Mouse (Mus musculus) embryonic facial prominence, embryonic 14.5 days (tissue): ENCODE data around the gene Man1a2. TPM values are rescaled to one million over a fixed set of nuclear protein-coding genes. Genes with fewer than 3 reads are reported as not detected.

ENCODE experiments used
- ATAC-seq: fragments of 200-750 bp; cut with Nextera tagmentation; 2 replicates; pipeline ENCODE4 v1.8.0; 2017; ENCODE audit warnings: low read depth, moderate number of reproducible peaks, moderate TSS enrichment
- DNase-seq: peaks from one replicate; pipeline ENCODE4 v3.0.0-alpha.2; 2015; ENCODE audit warnings: low spot score
- H3K27ac ChIP-seq: fragments of 300-500 bp; sonication (generic); replicated peaks from 2 replicates; pipeline ENCODE4 v1.5.1; 2014; ENCODE audit warnings: low read depth, mild to moderate bottlenecking, low read length, moderate library complexity
- H3K27me3 ChIP-seq: fragments of 300-500 bp; sonication (generic); replicated peaks from 2 replicates; pipeline ENCODE4 v1.6.1; 2014; ENCODE audit warnings: low read length; ENCODE audit not compliant: control insufficient read depth, insufficient read depth
- H3K36me3 ChIP-seq: fragments of 300-500 bp; sonication (generic); 2 replicates; pipeline ENCODE4 v1.6.1; 2014; ENCODE audit warnings: low read length, mixed read lengths; ENCODE audit not compliant: control insufficient read depth, insufficient read depth
- H3K4me1 ChIP-seq: fragments of 300-500 bp; sonication (generic); 2 replicates; pipeline ENCODE4 v1.6.1; 2014; ENCODE audit warnings: antibody characterized with exemption, low read length; ENCODE audit not compliant: control insufficient read depth, insufficient read depth
- H3K4me2 ChIP-seq: fragments of 300-500 bp; sonication (generic); 2 replicates; pipeline ENCODE4 v1.6.1; 2014; ENCODE audit warnings: low read depth, mild to moderate bottlenecking, low read length, moderate library complexity, mixed read lengths
- H3K4me3 ChIP-seq: fragments of 300-500 bp; sonication (generic); 2 replicates; pipeline ENCODE4 v1.5.1; 2014; ENCODE audit warnings: low read depth, mild to moderate bottlenecking, low read length
- H3K9ac ChIP-seq: fragments of 300-500 bp; sonication (generic); 2 replicates; pipeline ENCODE4 v1.6.1; 2014; ENCODE audit warnings: low read depth, mild to moderate bottlenecking, low read length, moderate library complexity, mixed read lengths
- H3K9me3 ChIP-seq: fragments of 300-500 bp; sonication (generic); 2 replicates; pipeline ENCODE4 v1.6.1; 2016; ENCODE audit warnings: low read length; ENCODE audit not compliant: control insufficient read depth
- WGBS: fragments of 180-500 bp; shearing (Covaris S2); extraction: QIAGEN DNeasy Blood & Tissue Kit; methylation state at CpG from one replicate; pipeline ENCODE4 v1.1.7; 2014; 5-methylcytosine and 5-hydroxymethylcytosine counted together
- polyA plus RNA-seq: library from polyadenylated mRNA; unstranded; fragments of >200 nt; fragmentation: Nextera tagmentation; extraction: Ambion mirVana; gene quantifications from 2 replicates; pipeline ENCODE4 v1.2.1, GENCODE M21; 2014

The Man1a2 gene
- polyA plus RNA-seq, 1 experiment from 2014 or later: 89.7 TPM

- 70% methylated on average over 4 of the region's 4 CpGs for WGBS
- no peak overlapping the region for H3K4me2 ChIP-seq
- no peak overlapping the region for H3K9ac ChIP-seq
- no peaks in the 10 kb centered on the region for H3K9me3 ChIP-seq
- no peak for ATAC-seq
- no peak for DNase-seq
- no peaks in the 10 kb centered on the region for H3K36me3 ChIP-seq
- peaks cover 15% of the 10 kb centered on the region for H3K4me1 ChIP-seq
- no peak overlapping the region for H3K4me3 ChIP-seq
- no peak overlapping the region for H3K27ac ChIP-seq
- no peaks in the 10 kb centered on the region for H3K27me3 ChIP-seq
Observed at GRCm38 (mm10) chr3:100715367-100715766, 30.1 kb upstream of the Man1a2 start.

DNA sequence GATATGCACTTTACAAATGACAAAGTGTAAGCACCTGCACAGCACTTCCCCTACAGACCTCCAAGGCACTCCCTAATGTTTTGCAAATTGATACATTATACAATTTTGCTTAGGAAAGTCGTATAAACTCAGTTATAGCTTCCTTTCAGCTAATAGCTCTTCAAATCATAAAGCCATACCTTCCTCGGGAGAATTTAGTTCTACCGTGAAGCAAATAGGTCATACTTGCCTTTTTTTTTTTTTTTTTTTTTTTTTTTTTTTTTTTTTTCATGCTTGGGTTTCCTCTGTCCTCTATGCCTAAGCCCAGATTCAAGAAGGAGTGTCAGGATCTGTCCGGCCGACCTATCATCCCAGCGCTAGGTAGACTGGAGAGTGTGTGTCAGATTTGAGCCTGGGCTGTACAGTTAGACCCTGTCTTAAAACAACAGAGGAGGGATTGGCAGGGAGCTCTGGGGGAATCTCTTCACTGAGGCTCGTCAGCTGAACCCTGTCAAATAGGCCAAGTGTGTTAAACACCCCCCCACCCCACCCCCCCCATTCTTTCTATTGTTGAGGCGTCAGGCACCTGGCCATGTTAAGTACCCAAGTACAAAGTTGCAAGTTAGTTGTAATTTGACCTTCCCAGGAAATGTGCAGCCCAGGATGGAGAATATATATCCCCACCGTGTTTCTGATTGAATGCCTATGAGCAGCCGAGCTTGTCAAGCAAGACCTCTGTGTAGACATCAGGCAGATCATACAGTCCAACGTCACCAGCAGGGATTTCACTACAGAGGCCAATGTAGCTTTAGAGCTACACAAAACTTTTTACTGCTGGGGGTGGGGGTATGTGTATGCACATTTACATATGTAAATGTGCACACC, 28.1 kb upstream of the Man1a2 start:
- no peaks in the 10 kb centered on the region for H3K36me3 ChIP-seq
- H3K4me2 ChIP-seq: no peak overlapping the region
- no peaks in the 10 kb centered on the region for H3K27me3 ChIP-seq
- no peak overlapping the region for H3K9ac ChIP-seq
- no peak overlapping the region for H3K4me3 ChIP-seq
- WGBS: 49% methylated on average over 11 of the region's 11 CpGs
- no peaks in the 10 kb centered on the region for H3K9me3 ChIP-seq
- DNase-seq (no peak), ATAC-seq (peak; percentile 36; the same call in 1 of the 2 replicates)
- H3K27ac ChIP-seq: no peak overlapping the region
- H3K4me1 ChIP-seq: peaks cover 9% of the 10 kb centered on the region

DNA sequence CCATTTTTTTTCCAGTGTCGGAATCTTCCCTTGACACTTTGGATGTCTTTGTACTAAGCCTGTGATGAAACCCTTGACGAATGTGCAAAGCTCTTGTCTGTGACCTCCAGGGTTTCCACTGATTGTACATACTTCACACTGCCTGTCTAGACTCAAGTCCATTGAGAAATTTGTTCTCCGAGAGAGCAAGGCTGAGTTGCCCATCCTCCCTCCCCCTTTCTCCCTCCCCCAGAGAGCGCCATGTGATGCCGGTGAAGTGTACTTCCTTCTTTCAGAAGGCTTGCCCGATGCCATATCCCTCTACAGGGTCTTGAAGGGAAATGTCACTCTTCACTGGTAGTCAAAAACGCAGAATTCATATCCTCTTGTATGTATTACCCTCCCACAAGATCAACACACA, 26.8 kb upstream of the Man1a2 start:
- no peak overlapping the region for H3K27ac ChIP-seq
- ATAC-seq (no peak), DNase-seq (no peak)
- no peaks in the 10 kb centered on the region for H3K9me3 ChIP-seq
- no peak overlapping the region for H3K9ac ChIP-seq
- peaks cover 9% of the 10 kb centered on the region for H3K4me1 ChIP-seq
- WGBS: 58% methylated on average over 7 of the region's 7 CpGs
- H3K36me3 ChIP-seq: no peaks in the 10 kb centered on the region
- no peak overlapping the region for H3K4me3 ChIP-seq
- H3K27me3 ChIP-seq: no peaks in the 10 kb centered on the region
- no peak overlapping the region for H3K4me2 ChIP-seq

- Histone ChIP-seq H3K4me3 (no peak overlapping the region), H3K4me2 (no peak overlapping the region), H3K4me1 (peaks cover 9% of the 10 kb centered on the region), H3K27ac (no peak overlapping the region), H3K9me3 (no peaks in the 10 kb centered on the region), H3K27me3 (no peaks in the 10 kb centered on the region), H3K9ac (no peak overlapping the region), H3K36me3 (no peaks in the 10 kb centered on the region)
- peak; percentile 34; the same call in 1 of the 2 replicates for ATAC-seq
- WGBS: 16% methylated on average over 4 of the region's 4 CpGs
- peak; percentile 53 for DNase-seq
Observed at GRCm38 (mm10) chr3:100711486-100711885, 26.2 kb upstream of the Man1a2 start.

DNA sequence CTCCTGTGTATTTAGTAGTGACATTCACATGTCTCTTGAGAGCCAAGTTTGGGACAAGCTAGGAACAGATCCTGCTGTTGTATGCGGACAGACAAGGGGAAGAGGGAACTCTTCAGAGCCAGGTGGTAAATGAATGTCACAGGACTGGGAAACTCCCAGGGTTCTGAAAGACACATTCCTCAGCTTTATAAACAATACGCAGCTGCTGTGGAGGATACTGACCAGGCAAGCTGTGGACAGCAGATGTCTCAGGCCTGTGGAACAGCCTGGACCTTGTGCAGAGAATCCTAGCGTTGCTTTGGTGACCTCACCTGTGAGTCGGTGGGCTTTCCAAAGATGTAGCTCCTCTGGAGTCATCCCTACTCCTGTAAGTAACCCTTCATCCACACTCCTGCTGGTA, 21.8 kb upstream of the Man1a2 start:
- Histone ChIP-seq H3K9me3 (no peaks in the 10 kb centered on the region), H3K4me3 (no peak overlapping the region), H3K9ac (no peak overlapping the region), H3K4me2 (no peak overlapping the region), H3K27ac (no peak overlapping the region), H3K27me3 (no peaks in the 10 kb centered on the region), H3K4me1 (peaks cover 26% of the 10 kb centered on the region), H3K36me3 (no peaks in the 10 kb centered on the region)
- 70% methylated on average over 4 of the region's 4 CpGs for WGBS
- DNase-seq (no peak), ATAC-seq (no peak)

GRCm38 (mm10) chr3:100705128-100705667, 19.9 kb upstream of the Man1a2 start:
- no peak for ATAC-seq
- no peak for DNase-seq

DNA sequence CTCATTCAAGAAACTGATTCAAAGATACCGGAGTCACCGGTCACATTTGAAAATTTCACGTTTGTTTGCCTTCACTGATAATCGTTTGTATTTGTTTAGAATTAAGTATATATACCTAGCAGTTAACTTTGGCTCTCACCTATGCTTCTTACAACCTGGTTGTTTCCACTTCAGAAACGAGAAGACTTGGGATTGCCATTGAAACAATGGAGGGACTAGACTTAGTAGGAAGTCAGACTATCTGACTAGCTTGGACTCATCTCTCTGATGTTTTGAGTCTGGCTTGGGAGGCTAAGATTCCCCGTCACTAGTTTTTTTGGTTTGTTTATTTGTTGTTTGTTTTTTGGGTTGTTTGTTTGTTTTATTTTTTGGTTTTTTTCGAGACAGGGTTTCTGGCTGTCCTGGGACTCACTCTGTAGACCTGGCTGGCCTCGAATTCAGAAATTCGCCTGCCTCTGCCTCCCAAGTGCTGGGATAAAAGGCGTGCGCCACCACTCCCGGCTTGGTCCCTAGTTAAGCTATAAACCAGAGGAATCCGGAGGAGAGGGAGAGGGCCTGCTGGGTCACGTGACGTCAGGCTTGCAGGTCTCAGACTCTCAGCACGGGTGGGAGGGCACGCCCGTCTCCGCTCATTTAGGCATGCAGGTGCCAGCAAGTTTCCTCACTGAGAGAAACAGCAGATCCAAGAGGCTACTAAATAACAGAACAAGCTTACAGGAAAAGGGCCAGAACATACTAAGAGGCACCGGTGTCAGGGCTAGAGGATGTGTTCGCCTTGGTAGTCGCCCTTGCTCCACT, 18.7 kb upstream of the Man1a2 start:
- DNase-seq (no peak), ATAC-seq (no peak)
- Histone ChIP-seq H3K4me3 (no peak overlapping the region), H3K9ac (no peak overlapping the region), H3K27me3 (no peaks in the 10 kb centered on the region), H3K4me2 (no peak overlapping the region), H3K9me3 (no peaks in the 10 kb centered on the region), H3K36me3 (no peaks in the 10 kb centered on the region), H3K4me1 (peaks cover 17% of the 10 kb centered on the region; the same call in 1 of the 2 replicates), H3K27ac (no peak overlapping the region)
- 73% methylated on average over 22 of the region's 22 CpGs for WGBS

More at GRCm38 (mm10) chr3:100705128-100705667, 19.9 kb upstream of the Man1a2 start:
- Histone ChIP-seq H3K36me3 (no peaks in the 10 kb centered on the region), H3K9me3 (no peaks in the 10 kb centered on the region), H3K9ac (no peak overlapping the region), H3K4me3 (no peak overlapping the region), H3K27me3 (no peaks in the 10 kb centered on the region), H3K27ac (no peak overlapping the region), H3K4me1 (peaks cover 17% of the 10 kb centered on the region; the same call in 1 of the 2 replicates), H3K4me2 (no peak overlapping the region)
- WGBS: 46% methylated on average over 11 of the region's 11 CpGs

- WGBS: 34% methylated on average over 15 of the region's 15 CpGs
- Histone ChIP-seq H3K27ac (no peak overlapping the region), H3K9me3 (no peaks in the 10 kb centered on the region), H3K9ac (no peak overlapping the region), H3K36me3 (no peaks in the 10 kb centered on the region), H3K4me1 (peaks cover 17% of the 10 kb centered on the region; the same call in 1 of the 2 replicates), H3K4me2 (no peak overlapping the region), H3K27me3 (no peaks in the 10 kb centered on the region), H3K4me3 (no peak overlapping the region)
- no peak for ATAC-seq
- DNase-seq: peak; percentile 70
Observed at GRCm38 (mm10) chr3:100702875-100703846, 17.9 kb upstream of the Man1a2 start.
